Mouse (Mus musculus) small intestine, adult 2 months (tissue): ENCODE data around the gene Cfap36.

Experiments
- CTCF ChIP-seq: fragments of 200-500 bp; IDR thresholded peaks from 2 replicates; pipeline ENCODE4 v1.5.1; 2012; ENCODE audit warnings: low read depth, mild to moderate bottlenecking, control low read depth, inconsistent platforms, low read length, moderate library complexity, mixed read lengths; ENCODE audit not compliant: insufficient replicate concordance, insufficient read length; ENCODE audit errors: extremely low read depth
- POLR2A ChIP-seq: fragments of 200-500 bp; IDR thresholded peaks from 2 replicates; pipeline ENCODE4 v1.6.1; 2012; ENCODE audit warnings: low read depth, mild to moderate bottlenecking, control low read depth, inconsistent platforms, low read length, moderate library complexity

- TF ChIP-seq POLR2A (no peak), CTCF (no peak)
These were observed 43.6 kb downstream of the Cfap36 start for GRCm38 (mm10) chr11:29203653-29204052.
